Mouse (Mus musculus) retina, embryonic 14.5 days (tissue): Measurements from ENCODE around the gene Camk1d.
"Not testable (repeated sequence)": the region's sequence is repeated elsewhere in the genome, so short reads cannot be mapped to it uniquely, and the experiment has no call there.

Experiments
- DNase-seq: peaks from one replicate; pipeline ENCODE4 v3.0.0-alpha.2; 2015; ENCODE audit warnings: low spot score

Gene Camk1d

GRCm38 (mm10) chr2:5397468-5397867, 316.8 kb downstream of the Camk1d start:
- no peak for DNase-seq

GRCm38 (mm10) chr2:5396415-5396814, 317.9 kb downstream of the Camk1d start:
- peak; percentile 51 for DNase-seq

GRCm38 (mm10) chr2:5395873-5396272, 318.4 kb downstream of the Camk1d start:
- DNase-seq: no peak

- DNase-seq: no peak
Observed at GRCm38 (mm10) chr2:5392921-5393320, 321.4 kb downstream of the Camk1d start.

GRCm38 (mm10) chr2:5392470-5392869, 321.8 kb downstream of the Camk1d start:
- no peak for DNase-seq

GRCm38 (mm10) chr2:5388381-5388780, 325.9 kb downstream of the Camk1d start:
- DNase-seq: no peak

GRCm38 (mm10) chr2:5381712-5382710, 332.3 kb downstream of the Camk1d start:
- peak; percentile 58 for DNase-seq

GRCm38 (mm10) chr2:5380973-5381372, 333.3 kb downstream of the Camk1d start:
- no peak for DNase-seq

GRCm38 (mm10) chr2:5378922-5379321, 335.4 kb downstream of the Camk1d start:
- not testable (repeated sequence) for DNase-seq

GRCm38 (mm10) chr2:5378066-5378672, 336.1 kb downstream of the Camk1d start:
- DNase-seq: peak; percentile 59

GRCm38 (mm10) chr2:5372886-5373429, 341.4 kb downstream of the Camk1d start:
- no peak for DNase-seq

- DNase-seq: no peak
Observed at GRCm38 (mm10) chr2:5371316-5371715, 343.0 kb downstream of the Camk1d start.

- DNase-seq: peak; percentile 62
Observed at GRCm38 (mm10) chr2:5370591-5370990, 343.7 kb downstream of the Camk1d start.

GRCm38 (mm10) chr2:5363836-5364235, 350.5 kb downstream of the Camk1d start:
- DNase-seq: no peak

- DNase-seq: no peak
Observed at GRCm38 (mm10) chr2:5358049-5358448, 356.3 kb downstream of the Camk1d start.

- DNase-seq: no peak
Observed at GRCm38 (mm10) chr2:5357056-5357455, 357.3 kb downstream of the Camk1d start.

GRCm38 (mm10) chr2:5352821-5353522, 361.3 kb downstream of the Camk1d start:
- no peak for DNase-seq

GRCm38 (mm10) chr2:5345344-5345743, 369.0 kb downstream of the Camk1d start:
- no peak for DNase-seq

GRCm38 (mm10) chr2:5327533-5328250, 386.6 kb downstream of the Camk1d start:
- DNase-seq: peak; percentile 67

GRCm38 (mm10) chr2:5324806-5325205, 389.5 kb downstream of the Camk1d start:
- DNase-seq: no peak

GRCm38 (mm10) chr2:5321660-5322295, 392.5 kb downstream of the Camk1d start:
- no peak for DNase-seq
